Mouse (Mus musculus) E14TG2a.4 (cell line): ENCODE measurements at regions not wholly inside any gene's neighbourhood (a gene's known extent, or its start where the extent isn't known, plus 50 kb on each side); places are given as distances from the start of the nearest gene placed in this dataset.
"Not testable (repeated sequence)": the region's sequence is repeated elsewhere in the genome, so short reads cannot be mapped to it uniquely, and the experiment has no call there.

Experiments used
- H3K27me3 ChIP-seq: 2 replicates; pipeline ENCODE4 v1.6.1; 2014; ENCODE audit warnings: low read length, control low read depth; ENCODE audit not compliant: insufficient read depth
- H3K36me3 ChIP-seq: 2 replicates; pipeline ENCODE4 v1.6.1; 2014; ENCODE audit warnings: low read length, control low read depth; ENCODE audit not compliant: insufficient read depth
- H3K4me1 ChIP-seq: replicated peaks from 2 replicates; pipeline ENCODE4 v1.6.1; 2014; ENCODE audit warnings: low read depth, low read length, control low read depth
- H3K4me3 ChIP-seq: replicated peaks from 2 replicates; pipeline ENCODE4 v1.5.1; 2014; ENCODE audit warnings: mild to moderate bottlenecking, low read length
- H3K9me3 ChIP-seq: 2 replicates; pipeline ENCODE4 v1.6.1; 2014; ENCODE audit warnings: low read length, control low read depth
- CTCF ChIP-seq: conservative IDR thresholded peaks from 2 replicates; pipeline ENCODE4 v1.5.1; 2014; ENCODE audit warnings: low read length

- peak; percentile 5; the same call in 1 of the 2 replicates for TF ChIP-seq CTCF
- not testable (repeated sequence) for H3K36me3 ChIP-seq
Observed at GRCm38 (mm10) chr13:68167826-68168225, 304.7 kb downstream of the BC048507 start.

GRCm38 (mm10) chr13:68173456-68173855, 310.3 kb downstream of the BC048507 start:
- not testable (repeated sequence) for H3K4me3 ChIP-seq, H3K36me3 ChIP-seq, H3K27me3 ChIP-seq, H3K4me1 ChIP-seq, H3K9me3 ChIP-seq

More at GRCm38 (mm10) chr13:68167826-68168225, 304.7 kb downstream of the BC048507 start:
- H3K27me3 ChIP-seq, H3K9me3 ChIP-seq, H3K4me1 ChIP-seq, H3K4me3 ChIP-seq: not testable (repeated sequence)
